Mouse (Mus musculus): ENCODE measurements around the gene Ilkap. TPM values are rescaled to one million over a fixed set of nuclear protein-coding genes. Genes with fewer than 3 reads are reported as not detected.

Ilkap gene
- polyA plus RNA-seq, 1 experiment, result 80.3 TPM

DNA sequence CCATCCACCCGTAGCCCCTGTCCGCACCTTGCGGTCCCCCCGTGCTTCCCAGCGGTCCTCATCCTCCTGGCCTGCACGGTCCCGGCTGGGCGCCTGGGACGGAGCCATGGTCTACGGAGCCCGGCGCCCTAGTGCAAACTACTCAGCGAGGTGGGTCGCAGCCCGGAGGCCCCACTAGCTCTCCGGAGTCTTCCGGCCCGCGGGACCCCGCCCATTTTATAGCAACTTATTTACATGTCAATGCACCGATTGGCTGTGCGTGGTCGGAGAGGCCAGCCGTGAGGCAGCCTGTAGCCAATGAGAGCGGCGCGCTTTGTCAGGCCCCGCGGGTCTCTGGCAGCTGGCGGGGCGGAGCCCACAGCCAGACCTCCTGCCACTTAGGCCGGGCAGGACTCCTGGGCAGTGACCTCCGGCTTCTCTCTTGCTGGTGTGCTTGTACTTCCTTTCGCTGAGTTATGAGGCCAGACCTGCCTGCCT, 14.5 kb upstream of the Ilkap start:
- Histone ChIP-seq H3K4me2 (ENCODE audit: low read depth) (peak overlapping the region; percentile 99), H3K4me3 (peak overlapping the region; percentile 73), H3K27me3 (ENCODE audit: control insufficient read depth, insufficient read depth, insufficient read length) (no peaks in the 10 kb centered on the region), H3K36me3 (ENCODE audit: control insufficient read depth, insufficient read depth) (no peaks in the 10 kb centered on the region), H3ac (ENCODE audit: control insufficient read depth, insufficient read length) (peak overlapping the region; percentile 40), H3K79me2 (ENCODE audit: control insufficient read depth, insufficient read depth) (no peaks in the 10 kb centered on the region)
- TF ChIP-seq SRF (IDR thresholded peaks at IDR 0.05; ENCODE audit: control insufficient read depth, insufficient read length, low read depth) (peak; percentile 58), MAX (IDR thresholded peaks at IDR 0.05; ENCODE audit: low read depth) (no peak), TCF12 (IDR thresholded peaks at IDR 0.05; ENCODE audit: insufficient read depth, poor library complexity, severe bottlenecking) (no peak), USF1 (IDR thresholded peaks at IDR 0.05; ENCODE audit: low read depth) (no peak), REST (IDR thresholded peaks at IDR 0.05; ENCODE audit: insufficient read depth, insufficient read length) (no peak), POLR2A (IDR thresholded peaks at IDR 0.05; ENCODE audit: insufficient read length, low read depth) (peak; percentile 86), MYOD1 (IDR thresholded peaks at IDR 0.05; ENCODE audit: control insufficient read depth in 1 of 3, insufficient read length in 2 of 3, low read depth in 2 of 3) (peak in 2 of 3 experiments; percentile 69 to 91), MYOG (IDR thresholded peaks at IDR 0.05; ENCODE audit: control insufficient read depth in 1 of 3, insufficient read depth in 1 of 3, insufficient read length in 2 of 3, low read depth in 2 of 3) (peak; percentile 70 to 88 (median 75)), TCF3 (IDR thresholded peaks at IDR 0.05; ENCODE audit: insufficient read length, low read depth) (peak; percentile 42), E2F4 (IDR thresholded peaks at IDR 0.05; ENCODE audit: insufficient read depth) (no peak), CEBPB (IDR thresholded peaks at IDR 0.05; ENCODE audit: insufficient read depth, poor library complexity, severe bottlenecking) (no peak), POLR2AphosphoS2 (IDR thresholded peaks at IDR 0.05; ENCODE audit: insufficient read length, low read depth) (peak; percentile 97)

DNA sequence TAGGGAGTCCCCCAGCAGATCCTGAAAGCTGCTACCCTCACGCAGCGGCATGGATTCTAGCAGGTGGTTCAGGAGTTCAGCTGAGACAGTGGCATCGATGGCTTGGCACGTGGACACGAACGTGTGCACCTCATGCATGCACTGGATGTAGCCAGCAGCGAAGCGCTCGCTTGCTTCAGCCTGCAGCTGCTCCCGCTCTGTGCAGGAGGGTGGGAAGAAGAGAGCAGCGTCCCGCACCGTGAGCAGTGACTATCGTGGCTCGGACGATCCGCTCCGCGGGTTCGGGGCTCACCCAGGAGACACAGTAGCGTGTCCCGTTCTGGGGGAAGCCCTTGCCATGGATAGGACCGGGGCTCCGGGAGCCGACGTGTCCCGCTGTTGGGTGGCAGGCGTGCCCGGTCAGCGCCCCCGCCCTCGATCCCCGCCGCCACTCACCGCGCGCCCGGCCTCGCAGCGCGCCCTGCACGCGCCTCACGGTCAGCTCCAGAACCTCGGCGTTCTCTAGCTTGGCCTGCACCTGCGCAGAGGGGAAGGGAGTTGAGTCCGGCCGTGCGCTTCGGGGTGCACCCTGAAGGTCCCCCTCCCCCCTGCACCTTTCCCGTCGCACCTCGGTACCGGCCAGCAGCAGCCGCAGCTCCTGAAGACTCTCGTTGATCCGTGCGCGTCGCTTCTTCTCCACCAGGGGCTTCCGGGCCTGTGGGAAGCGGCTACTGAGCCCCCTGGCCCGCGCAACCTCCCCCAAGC, 13.8 kb upstream of the Ilkap start:
- Histone ChIP-seq H3K36me3 (ENCODE audit: control insufficient read depth, insufficient read depth) (no peaks in the 10 kb centered on the region), H3ac (ENCODE audit: control insufficient read depth, insufficient read length) (peak overlapping the region; percentile 40), H3K27me3 (ENCODE audit: control insufficient read depth, insufficient read depth, insufficient read length) (no peaks in the 10 kb centered on the region), H3K79me2 (ENCODE audit: control insufficient read depth, insufficient read depth) (no peaks in the 10 kb centered on the region), H3K4me3 (peak overlapping the region; percentile 73), H3K4me2 (ENCODE audit: low read depth) (peak overlapping the region; percentile 85)
- TF ChIP-seq TCF3 (IDR thresholded peaks at IDR 0.05; ENCODE audit: insufficient read length, low read depth) (no peak), E2F4 (IDR thresholded peaks at IDR 0.05; ENCODE audit: insufficient read depth) (no peak), MYOD1 (IDR thresholded peaks at IDR 0.05; ENCODE audit: control insufficient read depth in 1 of 3, insufficient read length in 2 of 3, low read depth in 2 of 3) (peak in 1 of 3 experiments; percentile 50), POLR2A (IDR thresholded peaks at IDR 0.05; ENCODE audit: insufficient read length, low read depth) (no peak), MYOG (IDR thresholded peaks at IDR 0.05; ENCODE audit: control insufficient read depth in 1 of 3, insufficient read depth in 1 of 3, insufficient read length in 2 of 3, low read depth in 2 of 3) (peak in 2 of 3 experiments; percentile 10 to 58), TCF12 (IDR thresholded peaks at IDR 0.05; ENCODE audit: insufficient read depth, poor library complexity, severe bottlenecking) (no peak), SRF (IDR thresholded peaks at IDR 0.05; ENCODE audit: control insufficient read depth, insufficient read length, low read depth) (no peak)

DNA sequence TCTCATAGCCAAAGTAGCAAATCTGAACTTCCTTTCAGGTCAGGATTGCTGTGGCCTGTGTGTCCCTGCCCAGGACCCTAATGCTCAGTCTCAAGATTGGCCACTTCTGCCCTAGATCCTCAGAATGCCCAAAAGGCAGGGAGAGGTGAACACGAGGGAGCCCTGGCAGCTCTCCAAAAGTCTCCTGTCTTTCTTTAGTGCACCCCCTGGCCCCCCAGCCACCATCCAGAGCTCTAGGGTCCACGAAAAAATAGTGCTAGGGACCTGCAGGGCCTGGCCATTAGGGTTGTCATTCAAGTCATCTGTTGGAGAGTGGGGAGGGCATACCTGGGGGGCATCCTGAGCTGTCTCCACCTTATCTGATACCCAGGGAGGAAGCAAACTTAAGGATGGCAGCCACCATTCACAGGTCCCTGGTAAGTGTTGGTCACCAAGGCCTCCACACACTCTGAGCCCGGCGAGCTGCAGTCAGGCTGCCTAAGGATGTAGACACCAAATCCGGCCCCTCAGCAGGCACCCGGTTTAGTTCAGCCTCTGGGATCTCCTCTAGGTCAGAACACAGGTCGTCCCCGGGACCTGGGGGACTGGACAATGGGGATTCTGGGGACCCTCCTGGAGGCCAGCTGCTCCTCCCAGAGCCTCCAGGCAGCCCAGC, 13.1 kb upstream of the Ilkap start:
- TF ChIP-seq TCF3 (IDR thresholded peaks at IDR 0.05; ENCODE audit: insufficient read length, low read depth) (no peak), USF1 (IDR thresholded peaks at IDR 0.05; ENCODE audit: low read depth) (no peak), REST (IDR thresholded peaks at IDR 0.05; ENCODE audit: insufficient read depth, insufficient read length) (no peak), SRF (IDR thresholded peaks at IDR 0.05; ENCODE audit: control insufficient read depth, insufficient read length, low read depth) (no peak)
- Histone ChIP-seq H3K4me2 (ENCODE audit: low read depth) (peak overlapping the region; percentile 85), H3K27me3 (ENCODE audit: control insufficient read depth, insufficient read depth, insufficient read length) (no peaks in the 10 kb centered on the region), H3K79me2 (ENCODE audit: control insufficient read depth, insufficient read depth) (no peaks in the 10 kb centered on the region), H3ac (ENCODE audit: control insufficient read depth, insufficient read length) (peak overlapping the region; percentile 40), H3K4me3 (peak overlapping the region; percentile 73), H3K36me3 (ENCODE audit: control insufficient read depth, insufficient read depth) (no peaks in the 10 kb centered on the region)

DNA sequence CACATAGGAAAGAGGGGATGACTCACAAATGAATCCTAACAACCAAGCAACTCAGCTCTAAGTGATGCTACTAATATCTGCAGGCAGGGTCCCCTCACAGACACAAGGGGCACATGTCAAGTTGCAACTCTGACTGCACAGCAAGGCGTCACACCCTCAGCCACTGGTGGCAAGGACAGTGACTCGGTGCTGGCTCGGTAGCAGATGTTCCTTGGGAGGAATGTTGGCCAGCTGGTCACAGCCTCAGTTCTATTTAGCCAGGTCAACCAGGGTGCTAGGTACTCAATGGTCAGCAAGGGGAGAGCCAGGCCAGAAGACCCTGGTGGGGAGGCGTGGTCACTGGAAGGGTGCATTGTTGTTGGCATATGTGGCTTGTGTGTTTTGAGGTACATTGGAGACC, 9.2 kb upstream of the Ilkap start:
- Histone ChIP-seq H3K79me2 (ENCODE audit: control insufficient read depth, insufficient read depth) (no peaks in the 10 kb centered on the region), H3ac (ENCODE audit: control insufficient read depth, insufficient read length) (no peak overlapping the region), H3K4me3 (no peak overlapping the region), H3K27me3 (ENCODE audit: control insufficient read depth, insufficient read depth, insufficient read length) (no peaks in the 10 kb centered on the region), H3K4me2 (ENCODE audit: low read depth) (no peak overlapping the region), H3K36me3 (ENCODE audit: control insufficient read depth, insufficient read depth) (no peaks in the 10 kb centered on the region)
- no peak for TF ChIP-seq POLR2AphosphoS2 (IDR thresholded peaks at IDR 0.05; ENCODE audit: insufficient read length, low read depth)
- peak in 2 of 3 experiments; percentile 46 to 74 for TF ChIP-seq MYOD1 (IDR thresholded peaks at IDR 0.05; ENCODE audit: control insufficient read depth in 1 of 3, insufficient read length in 2 of 3, low read depth in 2 of 3)
- TF ChIP-seq MYOG (IDR thresholded peaks at IDR 0.05; ENCODE audit: control insufficient read depth in 1 of 3, insufficient read depth in 1 of 3, insufficient read length in 2 of 3, low read depth in 2 of 3), result peak in 2 of 3 experiments; percentile 28 to 85

Measured in myocyte (in vitro differentiated cells).